Mouse (Mus musculus) Patski (cell line): Measurements from ENCODE around the gene Kalrn. TPM values are rescaled to one million over a fixed set of nuclear protein-coding genes. Genes with fewer than 3 reads are reported as not detected.

ENCODE experiments used
- ATAC-seq: fragments of 100-300 bp; one replicate; pipeline ENCODE4 v1.8.0; 2021
- CTCF ChIA-PET: fragments of 350-600 bp; sonication (Branson Sonifier 250); formaldehyde crosslinking; loops from one replicate; lab custom pipeline; 2022; ENCODE audit warnings: inconsistent platforms; lab: Charles Lee
- POLR2A ChIA-PET: fragments of 350-600 bp; sonication (Branson Sonifier 250); formaldehyde crosslinking; loops from one replicate; lab custom pipeline; 2022; ENCODE audit warnings: antibody characterized with exemption, inconsistent platforms; lab: Charles Lee
- DNase-seq: peaks from one replicate; pipeline ENCODE4 v3.0.0-alpha.2; 2011; ENCODE audit warnings: low read depth, low spot score
- H3K27me3 ChIP-seq: fragments of 371-371 bp; one replicate; pipeline ENCODE4 v1.5.1; 2021
- CTCF ChIP-seq: fragments of 100-300 bp; IDR thresholded peaks from one replicate; pipeline ENCODE4 v1.5.1; 2021
- in situ Hi-C: fragments of 300-500 bp; cut with MboI; formaldehyde crosslinking; loops from 3 replicates; pipeline ENCODE4 v1.11.1; 2018; ENCODE audit warnings: low pct_unique_long_range_greater_than_20kb, mixed read lengths
- polyA plus RNA-seq: library from polyadenylated mRNA; unstranded; gene quantifications from one replicate; pipeline ENCODE4 v1.2.3, GENCODE M21; 2021

Kalrn gene
- polyA plus RNA-seq, 1 experiment from 2014 or later = 25.1 TPM

DNA sequence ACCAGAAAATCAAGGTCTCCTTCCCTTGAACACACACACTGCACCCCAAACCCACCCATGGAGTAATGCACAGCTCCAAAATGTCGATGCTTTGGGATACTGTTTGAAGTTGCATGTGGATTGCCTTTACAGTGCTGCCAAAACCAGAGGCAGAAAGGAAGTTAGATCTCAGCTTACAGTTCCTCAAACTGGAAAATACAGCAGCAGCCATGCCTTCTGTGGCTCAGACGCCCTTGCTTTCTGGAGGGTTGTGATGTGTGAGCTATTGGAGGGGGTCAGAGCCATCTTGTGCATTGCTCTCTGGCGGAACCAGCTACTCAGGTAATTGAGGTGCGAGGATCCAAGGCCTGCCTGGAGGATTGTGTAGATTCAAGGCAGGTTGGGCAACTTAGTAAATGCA lies 636.4 kb downstream of the Kalrn start:
- no peak for DNase-seq
- CTCF ChIA-PET = interaction anchor here (1.0 to 1.4 kb wide), 2 partner anchors 10 to 14 kb away, joined by 3 to 4 read pairs; no protein-coding TSS in a partner anchor
- in situ Hi-C loops = no loop called here

DNA sequence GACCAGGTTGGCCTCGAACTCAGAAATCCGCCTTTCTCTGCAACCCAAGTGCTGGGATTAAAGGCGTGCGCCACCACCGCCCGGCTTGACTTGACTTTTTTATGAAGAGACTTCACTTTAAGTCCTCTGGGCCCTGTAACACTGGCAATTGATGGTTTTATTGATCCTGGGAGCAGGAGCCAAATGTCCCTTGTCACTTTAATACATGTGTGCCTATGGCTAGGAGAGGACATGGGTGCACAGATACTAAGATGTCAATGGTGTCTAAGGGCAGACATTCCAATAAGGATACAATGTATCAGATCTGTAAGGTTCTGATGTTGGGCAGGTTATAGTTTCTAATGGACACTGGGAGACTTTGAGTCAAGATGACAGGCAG lies 637.9 kb downstream of the Kalrn start:
- in situ Hi-C loops = no loop called here
- TF ChIP-seq CTCF = no peak
- DNase-seq (no peak), ATAC-seq (no peak)
- H3K27me3 ChIP-seq = no peaks in the 10 kb centered on the region
- CTCF ChIA-PET = interaction anchor here (1.1 kb wide), 1 partner anchor 12 kb away, joined by 3 read pairs; no protein-coding TSS in a partner anchor
- POLR2A ChIA-PET = no interaction called here

More for the DNA sequence above, 636.4 kb downstream of the Kalrn start:
- TF ChIP-seq CTCF = no peak
- H3K27me3 ChIP-seq = no peaks in the 10 kb centered on the region
- POLR2A ChIA-PET = no interaction called here
- no peak for ATAC-seq

DNA sequence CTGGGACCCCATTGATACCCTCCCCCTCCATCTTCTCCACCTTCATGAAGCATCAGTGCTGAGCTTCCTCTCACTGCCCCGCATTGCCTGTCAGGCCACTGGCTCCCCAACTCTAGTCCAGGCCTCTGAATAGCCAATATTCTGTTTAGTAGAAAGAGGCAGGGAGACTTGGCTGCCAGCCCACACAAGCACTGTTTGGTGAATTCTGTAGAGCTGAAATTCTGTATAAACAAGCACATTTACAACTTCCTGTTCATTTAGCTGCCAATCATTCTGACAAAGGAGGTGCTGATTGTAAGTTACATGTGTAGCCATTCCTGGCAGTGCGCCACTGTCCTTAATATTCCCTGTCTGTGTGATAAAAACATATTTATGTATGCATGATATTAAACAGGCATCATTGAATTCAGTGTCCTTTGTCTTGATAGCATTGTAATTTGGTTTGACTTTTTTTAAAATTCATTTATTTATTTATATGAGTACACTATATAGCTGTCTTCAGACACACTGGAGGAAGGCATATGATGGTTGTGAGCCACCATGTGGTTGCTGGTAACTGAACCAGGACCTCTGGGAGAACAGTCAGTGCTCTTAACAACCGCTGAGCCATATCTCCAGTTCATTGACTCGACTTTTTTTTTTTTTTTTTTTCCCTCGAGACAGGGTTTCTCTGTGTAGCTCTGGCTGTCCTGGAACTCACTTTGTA lies 638.5 kb downstream of the Kalrn start:
- DNase-seq = no peak
- in situ Hi-C loops = no loop called here
- ChIA-PET POLR2A (interaction anchor here (0.6 kb wide), 1 partner anchor 204 kb away, joined by 3 read pairs; no protein-coding TSS in a partner anchor), CTCF (interaction anchor here (1.1 kb wide), 1 partner anchor 12 kb away, joined by 3 read pairs; no protein-coding TSS in a partner anchor)
- ATAC-seq = no peak
- H3K27me3 ChIP-seq = no peaks in the 10 kb centered on the region
- no peak for TF ChIP-seq CTCF

DNA sequence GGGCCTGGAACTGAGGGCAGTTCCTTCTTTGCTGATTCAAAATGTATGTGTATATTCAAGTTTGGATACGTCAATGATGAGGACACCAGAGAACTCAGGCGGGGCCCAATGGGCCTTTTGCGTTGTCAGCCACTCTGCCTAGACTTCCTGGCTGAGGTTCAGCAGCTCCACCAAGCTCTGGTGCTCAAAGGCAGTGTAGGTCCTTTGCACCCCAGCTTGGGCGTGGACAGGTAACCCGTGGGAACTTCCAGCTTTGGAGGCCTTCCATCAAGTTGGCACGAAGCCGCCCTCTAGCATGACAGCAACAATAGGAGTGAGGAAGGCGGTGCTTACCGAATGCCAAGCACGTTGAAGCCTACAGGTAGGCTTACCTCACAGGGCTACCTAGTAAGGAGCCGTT lies 639.9 kb downstream of the Kalrn start:
- CTCF ChIA-PET = no interaction called here
- POLR2A ChIA-PET = no interaction called here
- no peaks in the 10 kb centered on the region for H3K27me3 ChIP-seq
- ATAC-seq (no peak), DNase-seq (no peak)
- in situ Hi-C loops = no loop called here
- no peak for TF ChIP-seq CTCF

DNA sequence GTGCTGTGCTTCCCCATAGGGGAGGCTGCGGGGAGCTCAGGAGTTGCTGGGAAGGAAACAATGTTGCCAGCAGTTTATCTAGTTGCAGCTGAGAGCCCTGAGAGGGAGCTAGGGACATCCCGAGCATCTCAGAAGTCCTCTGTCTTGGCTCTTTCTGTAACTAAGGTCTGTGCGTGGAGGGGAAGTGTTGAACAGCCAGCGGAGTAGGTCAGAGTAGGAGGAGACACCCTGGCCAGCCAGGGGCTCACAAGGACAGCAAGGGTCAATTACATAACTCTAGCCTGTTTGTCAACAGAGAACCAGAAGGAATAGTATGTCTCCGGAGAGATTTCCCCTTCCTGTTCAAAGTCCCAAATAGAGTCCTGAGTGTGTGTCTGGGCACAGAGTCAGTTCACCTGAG lies 641.2 kb downstream of the Kalrn start:
- CTCF ChIA-PET = no interaction called here
- TF ChIP-seq CTCF = no peak
- POLR2A ChIA-PET = interaction anchor here (0.6 kb wide), 1 partner anchor 301 kb away, joined by 3 read pairs; no protein-coding TSS in a partner anchor
- DNase-seq (no peak), ATAC-seq (no peak)
- in situ Hi-C loops = no loop called here
- no peaks in the 10 kb centered on the region for H3K27me3 ChIP-seq

DNA sequence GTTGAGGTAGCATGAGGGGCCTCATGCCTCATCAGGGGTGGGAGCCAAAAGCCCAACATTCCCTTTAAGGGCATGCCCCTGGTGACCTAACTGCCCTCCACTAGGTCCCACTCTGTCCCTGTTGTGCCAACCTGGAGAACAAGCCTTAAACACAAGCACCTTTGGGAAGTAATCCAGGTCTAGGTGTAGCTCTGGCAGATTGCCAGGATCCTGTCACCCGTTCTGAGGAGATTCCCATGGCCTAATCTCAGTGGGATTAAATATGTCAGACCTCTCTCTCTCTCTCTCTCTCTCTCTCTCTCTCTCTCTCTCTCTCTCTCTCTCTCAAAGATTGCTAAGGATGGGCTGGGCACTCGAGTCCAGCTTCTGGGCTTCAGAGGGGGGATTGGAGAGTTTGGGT lies 641.6 kb downstream of the Kalrn start:
- ChIA-PET CTCF (no interaction called here), POLR2A (interaction anchor here (0.6 kb wide), 1 partner anchor 300 kb away, joined by 3 read pairs; no protein-coding TSS in a partner anchor)
- in situ Hi-C loops = no loop called here
- no peaks in the 10 kb centered on the region for H3K27me3 ChIP-seq
- ATAC-seq (no peak), DNase-seq (no peak)
- no peak for TF ChIP-seq CTCF

DNA sequence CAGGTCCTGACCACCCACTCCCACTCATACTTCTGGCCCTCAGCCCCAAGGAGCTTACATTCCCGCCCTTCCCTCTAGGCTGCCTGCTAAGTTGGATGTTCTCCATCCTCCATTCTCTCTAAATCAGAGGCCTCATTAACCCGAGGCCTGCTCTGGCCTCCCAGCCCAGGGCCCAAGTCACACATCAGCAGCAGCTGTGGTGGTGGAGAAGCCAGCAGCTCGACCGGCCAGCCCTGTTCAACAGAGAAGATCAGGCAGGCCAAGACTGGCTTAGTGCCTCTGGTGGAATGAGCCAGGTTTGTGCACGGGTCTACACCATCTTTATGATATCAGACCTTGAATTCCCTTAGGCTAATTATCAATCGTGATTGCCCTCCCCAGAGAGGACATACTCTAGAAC lies 642.5 kb downstream of the Kalrn start:
- no peak for DNase-seq

DNA sequence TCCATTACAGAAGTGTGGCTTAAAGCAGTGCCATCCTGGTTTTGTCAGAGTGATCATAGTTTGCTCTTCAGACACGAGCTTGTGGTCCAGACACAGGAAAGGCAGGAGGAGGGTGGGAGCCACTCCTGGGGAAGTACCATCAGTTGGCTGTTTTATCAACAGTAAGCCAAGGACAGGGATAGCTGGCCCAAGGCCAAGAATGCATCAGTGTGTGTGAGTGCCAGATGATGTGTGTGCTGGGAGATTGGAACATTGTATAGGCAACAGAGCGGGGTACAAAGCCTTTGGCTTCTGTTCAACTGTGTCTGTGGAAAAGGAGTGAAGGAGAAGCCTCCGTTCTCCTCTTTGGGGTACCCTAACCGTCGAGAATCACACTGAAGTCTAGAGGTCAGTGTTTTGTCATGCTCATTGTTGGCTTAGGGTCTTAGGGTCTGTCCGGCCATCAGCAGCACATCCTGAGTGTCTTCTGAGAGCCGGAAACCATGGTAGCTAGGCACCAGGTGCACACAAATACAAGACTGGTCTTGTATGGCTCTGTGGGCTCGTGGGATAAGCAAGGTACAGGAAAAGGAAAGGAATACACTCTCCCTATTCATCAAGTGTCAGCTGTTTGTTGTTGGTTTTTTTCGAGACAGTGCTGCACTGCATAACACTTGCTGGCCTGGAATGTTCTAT lies 644.4 kb downstream of the Kalrn start:
- no peaks in the 10 kb centered on the region for H3K27me3 ChIP-seq
- in situ Hi-C loops = no loop called here
- ChIA-PET POLR2A (no interaction called here), CTCF (no interaction called here)
- TF ChIP-seq CTCF = no peak
- ATAC-seq (no peak), DNase-seq (no peak)

More for the DNA sequence above, 642.5 kb downstream of the Kalrn start:
- in situ Hi-C loops = no loop called here
- no peak for TF ChIP-seq CTCF
- no peak for ATAC-seq
- ChIA-PET CTCF (interaction anchor here (1.2 to 1.6 kb wide), 2 partner anchors 15 kb away, joined by 3 to 4 read pairs; no protein-coding TSS in a partner anchor), POLR2A (no interaction called here)
- no peaks in the 10 kb centered on the region for H3K27me3 ChIP-seq

DNA sequence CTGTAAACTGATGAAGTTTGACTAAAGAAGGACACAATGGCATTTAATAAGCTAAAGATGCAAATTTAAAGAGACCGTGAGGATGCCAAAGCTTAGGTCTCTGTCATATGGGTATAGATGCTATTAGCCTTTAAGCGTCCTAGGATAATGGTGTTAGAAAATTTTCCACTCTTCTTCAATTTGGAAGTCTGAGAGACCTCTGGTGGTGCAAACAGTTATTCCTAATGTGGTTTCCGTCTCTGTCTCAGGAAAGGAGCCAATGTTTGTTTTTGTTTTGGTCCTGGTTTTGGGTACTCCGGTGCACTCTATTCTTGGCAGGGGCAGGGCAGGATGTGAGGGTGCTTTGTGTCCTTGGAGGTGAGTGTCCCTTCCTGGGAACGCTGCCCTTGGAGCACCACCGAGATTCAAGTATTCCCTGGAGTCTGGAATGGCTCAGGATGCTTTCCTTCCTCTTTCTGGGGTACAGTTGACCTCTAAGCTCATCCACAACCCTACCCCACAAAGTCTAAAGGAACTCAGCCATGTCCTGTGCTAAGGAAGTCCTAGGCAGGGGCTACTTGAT lies 646.0 kb downstream of the Kalrn start:
- in situ Hi-C loops = no loop called here
- ATAC-seq (no peak), DNase-seq (no peak)
- CTCF ChIA-PET = interaction anchor here (1.2 kb wide), 1 partner anchor 10 kb away, joined by 4 read pairs; no protein-coding TSS in a partner anchor
- no peaks in the 10 kb centered on the region for H3K27me3 ChIP-seq
- POLR2A ChIA-PET = no interaction called here
- no peak for TF ChIP-seq CTCF

DNA sequence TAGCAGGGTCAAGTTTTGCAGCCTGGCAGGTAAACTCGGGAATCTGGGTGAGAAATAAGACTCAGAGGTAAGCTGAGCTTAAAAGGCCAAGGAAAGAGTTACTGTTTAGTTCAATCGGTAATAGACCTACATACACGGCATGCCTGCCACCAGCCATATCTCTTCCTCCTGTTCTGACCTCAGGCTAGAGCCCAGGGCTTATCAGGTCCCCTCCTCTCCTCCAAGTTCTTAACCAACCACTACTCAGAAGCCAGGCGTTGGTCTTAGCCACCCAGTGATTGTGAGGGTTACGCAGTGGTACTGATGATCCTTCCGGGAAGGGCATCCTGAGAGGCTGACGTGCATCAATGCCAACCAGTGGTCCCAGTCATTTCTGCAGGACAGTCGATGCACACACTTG lies 649.6 kb downstream of the Kalrn start:
- in situ Hi-C loops = no loop called here
- ATAC-seq (no peak), DNase-seq (no peak)
- TF ChIP-seq CTCF = no peak
- ChIA-PET CTCF (no interaction called here), POLR2A (no interaction called here)
- no peaks in the 10 kb centered on the region for H3K27me3 ChIP-seq

DNA sequence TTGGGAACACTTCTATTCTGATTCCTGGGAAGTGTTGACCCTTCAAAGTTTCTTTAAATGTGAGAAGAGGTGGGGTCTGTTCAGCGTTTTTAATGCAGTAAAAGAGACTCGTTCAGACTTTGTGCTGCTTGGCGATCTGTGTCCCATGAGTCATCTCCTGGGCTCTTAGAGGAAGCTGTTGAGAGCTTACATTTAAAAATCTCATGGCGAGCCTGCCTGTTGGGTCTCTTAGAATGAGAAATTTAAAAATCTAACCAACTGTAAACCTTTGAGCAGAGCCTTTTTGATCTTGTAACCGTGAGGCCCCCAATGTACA lies 650.4 kb downstream of the Kalrn start:
- DNase-seq (no peak), ATAC-seq (no peak)
- ChIA-PET POLR2A (no interaction called here), CTCF (interaction anchor here (0.9 kb wide), 1 partner anchor 12 kb away, joined by 3 read pairs; no protein-coding TSS in a partner anchor)
- in situ Hi-C loops = no loop called here
- H3K27me3 ChIP-seq = no peaks in the 10 kb centered on the region
- no peak for TF ChIP-seq CTCF
